Mouse (Mus musculus): ENCODE measurements around the gene Ptpra.

- TF ChIP-seq CHD2 (IDR thresholded peaks at IDR 0.05; ENCODE audit: low read length) (no peak), CTCF (conservative IDR thresholded peaks at IDR 0.05 in 1 of 2, IDR thresholded peaks at IDR 0.05 in 1 of 2; ENCODE audit: low read depth in 2 of 2, low read length in 2 of 2) (no peak), KAT2A (IDR thresholded peaks at IDR 0.05; ENCODE audit: insufficient replicate concordance, low read length) (no peak), TCF12 (IDR thresholded peaks at IDR 0.05; ENCODE audit: low read depth, low read length) (no peak), ELF1 (IDR thresholded peaks at IDR 0.05; ENCODE audit: low read depth, low read length) (no peak)
These were observed 19.9 kb downstream of the Ptpra start for GRCm38 (mm10) chr2:130469935-130470334.

Data from CH12.LX (cell line).